Mouse (Mus musculus): Measurements from ENCODE around the gene Usp9y. TPM values are rescaled to one million over a fixed set of nuclear protein-coding genes. Genes with fewer than 3 reads are reported as not detected.

Usp9y gene
- not detected for polyA plus RNA-seq (2015; fragmentation: Illumina TruSeq; extraction: RNeasy Lipid Tissue Mini Kit (QIAGEN cat#74804); ENCODE audit: low read depth, low replicate concordance)

DNA sequence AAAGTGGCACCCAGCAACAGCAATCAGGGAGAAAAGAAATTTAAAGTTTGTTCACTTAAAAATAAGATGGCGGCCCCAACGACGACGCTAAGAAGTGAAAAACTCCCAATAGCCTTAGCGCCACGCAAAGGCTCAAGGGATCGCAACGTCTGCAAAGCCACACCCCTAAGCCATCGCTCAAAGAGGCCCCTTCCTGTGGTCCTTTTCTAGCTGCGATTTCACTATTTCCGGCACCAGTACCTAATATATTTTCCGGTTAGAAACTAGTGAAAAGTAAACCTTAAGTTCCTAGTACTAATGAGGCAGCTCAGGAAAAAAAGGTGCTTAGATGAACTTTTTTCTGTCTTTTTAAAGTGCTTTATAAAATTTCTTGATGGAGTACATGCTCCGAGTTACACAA lies at the start of gene Usp9y:
Usp9y (minus strand) TSS at position 101 of the 400 bp plus-strand sequence.

DNA sequence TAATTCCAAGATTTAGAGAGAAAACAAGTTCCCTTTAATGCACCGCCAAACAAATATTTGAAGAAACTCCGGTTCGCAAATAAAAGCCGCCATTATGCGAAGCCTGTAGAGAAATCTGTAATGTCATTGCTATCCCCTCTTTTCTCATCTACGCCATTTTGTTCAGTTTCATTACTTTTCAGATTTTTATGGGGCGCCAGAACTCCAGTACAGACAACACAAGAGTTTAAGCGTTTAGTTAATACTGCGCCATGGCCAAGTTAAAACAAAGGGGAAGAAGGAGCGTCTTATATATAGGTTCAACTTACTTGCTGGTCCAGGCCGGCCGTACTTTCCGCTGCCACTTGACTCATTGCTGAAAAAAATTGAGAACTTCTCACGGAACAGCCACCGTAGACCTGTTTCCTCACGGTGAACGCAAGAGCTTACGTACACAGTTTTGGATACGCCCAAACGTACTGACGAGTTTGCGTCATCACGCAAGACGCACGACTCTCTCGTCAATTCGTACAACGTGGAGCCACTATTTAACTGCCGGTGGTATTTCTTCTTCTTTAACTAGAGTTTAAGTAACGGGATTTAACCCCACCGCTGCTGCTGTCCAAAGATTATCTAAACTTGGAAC lies 173.3 kb downstream of the Usp9y start, which contains the start of gene Ddx3y:
Ddx3y (minus strand) TSS at position 459 of the 625 bp plus-strand sequence.

Other genes starting within 250 kb of the Usp9y start
- 15.2 TPM for gene Uty, start 214.0 kb downstream of the Usp9y start, polyA plus RNA-seq (2015; fragmentation: Illumina TruSeq; extraction: RNeasy Lipid Tissue Mini Kit (QIAGEN cat#74804); ENCODE audit: low read depth, low replicate concordance)
- 38.5 TPM for gene Ddx3y, start 173.2 kb downstream of the Usp9y start, polyA plus RNA-seq (2015; fragmentation: Illumina TruSeq; extraction: RNeasy Lipid Tissue Mini Kit (QIAGEN cat#74804); ENCODE audit: low read depth, low replicate concordance)